Mouse (Mus musculus): ENCODE measurements around the gene Adcy9. TPM values are rescaled to one million over a fixed set of nuclear protein-coding genes. Genes with fewer than 3 reads are reported as not detected.
"Not testable (repeated sequence)": the region's sequence is repeated elsewhere in the genome, so short reads cannot be mapped to it uniquely, and the experiment has no call there.

The Adcy9 gene
- polyA plus RNA-seq, 1 experiment from 2014 or later = 0.84 TPM

GRCm38 (mm10) chr16:4366671-4367070, 53.6 kb downstream of the Adcy9 start:
- Histone ChIP-seq H3K4me3 (ENCODE audit: low read depth, low read length) (no peak overlapping the region), H3K4me1 (replicated peaks; ENCODE audit: control insufficient read depth, insufficient read depth, low read length) (no peaks in the 10 kb centered on the region), H3K27ac (ENCODE audit: low read depth, low read length) (no peak overlapping the region), H3K27me3 (ENCODE audit: control insufficient read depth, insufficient read depth, low read length) (no peaks in the 10 kb centered on the region), H3K9ac (ENCODE audit: low read length) (no peak overlapping the region), H3K36me3 (ENCODE audit: control insufficient read depth, insufficient read depth, low read length) (no peaks in the 10 kb centered on the region), H3K4me2 (ENCODE audit: low read depth, low read length, severe bottlenecking) (no peak overlapping the region), H3K9me3 (ENCODE audit: control insufficient read depth, low read length) (no peaks in the 10 kb centered on the region)
- ATAC-seq (replicated peaks; ENCODE audit: low FRiP score) = no peak
- DNase-seq (ENCODE audit: low spot score) = no peak
- WGBS = 89% methylated on average over 3 of the region's 3 CpGs

GRCm38 (mm10) chr16:4363341-4364116, 56.8 kb downstream of the Adcy9 start:
- no peak for ATAC-seq (replicated peaks; ENCODE audit: low FRiP score)
- no peaks in the 10 kb centered on the region for H3K36me3 ChIP-seq (ENCODE audit: control insufficient read depth, insufficient read depth, low read length)
- H3K27me3 ChIP-seq (ENCODE audit: control insufficient read depth, insufficient read depth, low read length) = no peaks in the 10 kb centered on the region
- H3K9ac ChIP-seq (ENCODE audit: low read length) = no peak overlapping the region
- H3K4me1 ChIP-seq (replicated peaks; ENCODE audit: control insufficient read depth, insufficient read depth, low read length) = no peaks in the 10 kb centered on the region
- no peaks in the 10 kb centered on the region for H3K9me3 ChIP-seq (ENCODE audit: control insufficient read depth, low read length)
- no peak overlapping the region for H3K4me2 ChIP-seq (ENCODE audit: low read depth, low read length, severe bottlenecking)
- H3K4me3 ChIP-seq (ENCODE audit: low read depth, low read length) = no peak overlapping the region
- H3K27ac ChIP-seq (ENCODE audit: low read depth, low read length) = no peak overlapping the region
- WGBS = 92% methylated on average over 4 of the region's 4 CpGs
- no peak for DNase-seq (ENCODE audit: low spot score)

GRCm38 (mm10) chr16:4355260-4356043, 64.8 kb downstream of the Adcy9 start:
- no peak for DNase-seq (ENCODE audit: low spot score)

DNA sequence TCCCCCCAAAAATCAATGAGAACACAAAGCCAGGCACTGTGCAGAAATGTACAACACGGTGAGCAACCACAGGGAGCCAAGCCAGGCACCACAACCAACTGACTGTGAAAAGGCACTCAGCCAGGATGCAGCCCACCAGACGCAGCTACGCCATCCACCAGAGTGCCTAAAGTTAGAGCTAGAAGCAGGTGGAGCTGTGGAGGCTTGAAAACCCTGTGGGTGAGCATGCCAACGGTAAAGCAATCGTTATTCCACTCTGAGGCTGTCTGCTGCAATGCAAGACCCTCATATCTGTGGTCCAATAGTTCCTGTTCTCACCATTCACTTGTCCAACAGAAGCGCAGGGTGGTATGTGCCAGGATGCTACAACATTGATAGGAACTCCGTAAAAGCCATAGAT, 77.7 kb downstream of the Adcy9 start:
- H3K36me3 ChIP-seq (ENCODE audit: control insufficient read depth, insufficient read depth, low read length) = no peaks in the 10 kb centered on the region
- H3K9ac ChIP-seq (ENCODE audit: low read length) = no peak overlapping the region
- H3K4me1 ChIP-seq (replicated peaks; ENCODE audit: control insufficient read depth, insufficient read depth, low read length) = no peaks in the 10 kb centered on the region
- H3K9me3 ChIP-seq (ENCODE audit: control insufficient read depth, low read length) = no peaks in the 10 kb centered on the region
- no peak overlapping the region for H3K4me2 ChIP-seq (ENCODE audit: low read depth, low read length, severe bottlenecking)
- no peak for ATAC-seq (replicated peaks; ENCODE audit: low FRiP score)
- no peaks in the 10 kb centered on the region for H3K27me3 ChIP-seq (ENCODE audit: control insufficient read depth, insufficient read depth, low read length)
- WGBS = 93% methylated on average over 7 of the region's 7 CpGs
- no peak overlapping the region for H3K4me3 ChIP-seq (ENCODE audit: low read depth, low read length)
- H3K27ac ChIP-seq (ENCODE audit: low read depth, low read length) = no peak overlapping the region
- DNase-seq (ENCODE audit: low spot score) = no peak

More at GRCm38 (mm10) chr16:4355260-4356043, 64.8 kb downstream of the Adcy9 start:
- no peak overlapping the region for H3K27ac ChIP-seq (ENCODE audit: low read depth, low read length)
- H3K4me3 ChIP-seq (ENCODE audit: low read depth, low read length) = no peak overlapping the region
- ATAC-seq (replicated peaks; ENCODE audit: low FRiP score) = no peak
- H3K9ac ChIP-seq (ENCODE audit: low read length) = no peak overlapping the region
- H3K36me3 ChIP-seq (ENCODE audit: control insufficient read depth, insufficient read depth, low read length) = no peaks in the 10 kb centered on the region
- no peaks in the 10 kb centered on the region for H3K4me1 ChIP-seq (replicated peaks; ENCODE audit: control insufficient read depth, insufficient read depth, low read length)
- 58% methylated on average over 4 of the region's 4 CpGs for WGBS
- no peak overlapping the region for H3K4me2 ChIP-seq (ENCODE audit: low read depth, low read length, severe bottlenecking)
- H3K27me3 ChIP-seq (ENCODE audit: control insufficient read depth, insufficient read depth, low read length) = no peaks in the 10 kb centered on the region
- H3K9me3 ChIP-seq (ENCODE audit: control insufficient read depth, low read length) = no peaks in the 10 kb centered on the region

- WGBS = 91% methylated on average over 14 of the region's 14 CpGs
- Histone ChIP-seq H3K27me3 (ENCODE audit: control insufficient read depth, insufficient read depth, low read length) (no peaks in the 10 kb centered on the region), H3K4me2 (ENCODE audit: low read depth, low read length, severe bottlenecking) (no peak overlapping the region), H3K4me3 (ENCODE audit: low read depth, low read length) (no peak overlapping the region), H3K9me3 (ENCODE audit: control insufficient read depth, low read length) (no peaks in the 10 kb centered on the region), H3K4me1 (replicated peaks; ENCODE audit: control insufficient read depth, insufficient read depth, low read length) (no peaks in the 10 kb centered on the region), H3K27ac (ENCODE audit: low read depth, low read length) (no peak overlapping the region), H3K36me3 (ENCODE audit: control insufficient read depth, insufficient read depth, low read length) (no peaks in the 10 kb centered on the region), H3K9ac (ENCODE audit: low read length) (no peak overlapping the region)
- ATAC-seq (replicated peaks; ENCODE audit: low FRiP score) = no peak
- DNase-seq (ENCODE audit: low spot score) = no peak
Observed at GRCm38 (mm10) chr16:4341316-4342062, 78.8 kb downstream of the Adcy9 start.

DNA sequence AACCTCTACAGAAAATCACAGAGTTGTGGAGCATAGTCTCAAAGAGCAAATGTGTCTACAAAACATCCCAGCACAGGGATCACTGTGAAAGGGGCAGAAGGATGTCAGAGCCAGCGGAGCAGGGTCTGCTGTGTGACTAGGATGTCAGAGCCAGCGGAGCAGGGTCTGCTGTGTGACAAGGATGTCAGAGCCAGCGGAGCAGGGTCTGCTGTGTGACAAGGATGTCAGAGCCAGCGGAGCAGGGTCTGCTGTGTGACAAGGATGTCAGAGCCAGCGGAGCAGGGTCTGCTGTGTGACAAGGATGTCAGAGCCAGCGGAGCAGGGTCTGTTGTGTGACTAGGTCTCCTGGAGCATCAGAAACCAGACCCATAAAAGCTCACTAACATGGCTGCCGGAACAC, 81.1 kb downstream of the Adcy9 start:
- H3K36me3 ChIP-seq (ENCODE audit: control insufficient read depth, insufficient read depth, low read length); H3K4me1 ChIP-seq (replicated peaks; ENCODE audit: control insufficient read depth, insufficient read depth, low read length); H3K9me3 ChIP-seq (ENCODE audit: control insufficient read depth, low read length); ATAC-seq (replicated peaks; ENCODE audit: low FRiP score); H3K27me3 ChIP-seq (ENCODE audit: control insufficient read depth, insufficient read depth, low read length); H3K9ac ChIP-seq (ENCODE audit: low read length); DNase-seq (ENCODE audit: low spot score); H3K4me2 ChIP-seq (ENCODE audit: low read depth, low read length, severe bottlenecking); H3K27ac ChIP-seq (ENCODE audit: low read depth, low read length); H3K4me3 ChIP-seq (ENCODE audit: low read depth, low read length): not testable (repeated sequence)
- 81% methylated on average over 6 of the region's 7 CpGs for WGBS

GRCm38 (mm10) chr16:4337269-4337668, 83.0 kb downstream of the Adcy9 start:
- H3K4me3 ChIP-seq (ENCODE audit: low read depth, low read length) = no peak overlapping the region
- H3K4me2 ChIP-seq (ENCODE audit: low read depth, low read length, severe bottlenecking) = no peak overlapping the region
- WGBS = 75% methylated on average over 4 of the region's 4 CpGs
- H3K9ac ChIP-seq (ENCODE audit: low read length) = no peak overlapping the region
- no peak overlapping the region for H3K27ac ChIP-seq (ENCODE audit: low read depth, low read length)
- no peaks in the 10 kb centered on the region for H3K27me3 ChIP-seq (ENCODE audit: control insufficient read depth, insufficient read depth, low read length)
- ATAC-seq (replicated peaks; ENCODE audit: low FRiP score) (no peak), DNase-seq (ENCODE audit: low spot score) (no peak)
- H3K9me3 ChIP-seq (ENCODE audit: control insufficient read depth, low read length) = no peaks in the 10 kb centered on the region
- no peaks in the 10 kb centered on the region for H3K36me3 ChIP-seq (ENCODE audit: control insufficient read depth, insufficient read depth, low read length)
- H3K4me1 ChIP-seq (replicated peaks; ENCODE audit: control insufficient read depth, insufficient read depth, low read length) = no peaks in the 10 kb centered on the region

DNA sequence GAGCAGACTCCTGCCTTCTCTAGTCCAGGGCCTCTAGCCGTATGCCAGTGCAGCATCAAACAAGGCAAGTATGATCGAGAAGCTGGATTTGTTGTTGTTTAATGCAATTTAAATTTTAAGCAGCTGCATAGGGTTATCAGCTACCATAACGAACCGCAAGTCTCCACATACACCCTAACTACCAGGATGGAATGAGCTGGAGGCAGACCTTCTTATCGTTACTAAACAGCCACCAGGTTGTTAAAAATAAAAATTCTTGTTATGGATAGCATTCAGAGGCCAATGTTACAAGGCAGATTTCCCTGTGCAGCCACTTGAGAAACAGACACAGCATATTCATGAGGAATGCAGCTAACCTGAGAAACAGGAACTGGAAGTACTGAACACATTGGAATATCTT, 86.5 kb downstream of the Adcy9 start:
- no peaks in the 10 kb centered on the region for H3K36me3 ChIP-seq (ENCODE audit: control insufficient read depth, insufficient read depth, low read length)
- H3K27ac ChIP-seq (ENCODE audit: low read depth, low read length) = no peak overlapping the region
- H3K9ac ChIP-seq (ENCODE audit: low read length) = no peak overlapping the region
- no peak for ATAC-seq (replicated peaks; ENCODE audit: low FRiP score)
- DNase-seq (ENCODE audit: low spot score) = no peak
- 84% methylated on average over 5 of the region's 5 CpGs for WGBS
- no peak overlapping the region for H3K4me2 ChIP-seq (ENCODE audit: low read depth, low read length, severe bottlenecking)
- H3K27me3 ChIP-seq (ENCODE audit: control insufficient read depth, insufficient read depth, low read length) = no peaks in the 10 kb centered on the region
- H3K4me1 ChIP-seq (replicated peaks; ENCODE audit: control insufficient read depth, insufficient read depth, low read length) = no peaks in the 10 kb centered on the region
- H3K9me3 ChIP-seq (ENCODE audit: control insufficient read depth, low read length) = no peaks in the 10 kb centered on the region
- no peak overlapping the region for H3K4me3 ChIP-seq (ENCODE audit: low read depth, low read length)

All from forebrain, embryonic 11.5 days (tissue).